Mouse (Mus musculus): ENCODE data around the gene Lztfl1.
"Not testable (repeated sequence)": the region's sequence is repeated elsewhere in the genome, so short reads cannot be mapped to it uniquely, and the experiment has no call there.

The Lztfl1 gene

GRCm38 (mm10) chr9:123679198-123679597, 38.3 kb downstream of the Lztfl1 start:
- DNase-seq (ENCODE audit: low spot score): no peak

DNA sequence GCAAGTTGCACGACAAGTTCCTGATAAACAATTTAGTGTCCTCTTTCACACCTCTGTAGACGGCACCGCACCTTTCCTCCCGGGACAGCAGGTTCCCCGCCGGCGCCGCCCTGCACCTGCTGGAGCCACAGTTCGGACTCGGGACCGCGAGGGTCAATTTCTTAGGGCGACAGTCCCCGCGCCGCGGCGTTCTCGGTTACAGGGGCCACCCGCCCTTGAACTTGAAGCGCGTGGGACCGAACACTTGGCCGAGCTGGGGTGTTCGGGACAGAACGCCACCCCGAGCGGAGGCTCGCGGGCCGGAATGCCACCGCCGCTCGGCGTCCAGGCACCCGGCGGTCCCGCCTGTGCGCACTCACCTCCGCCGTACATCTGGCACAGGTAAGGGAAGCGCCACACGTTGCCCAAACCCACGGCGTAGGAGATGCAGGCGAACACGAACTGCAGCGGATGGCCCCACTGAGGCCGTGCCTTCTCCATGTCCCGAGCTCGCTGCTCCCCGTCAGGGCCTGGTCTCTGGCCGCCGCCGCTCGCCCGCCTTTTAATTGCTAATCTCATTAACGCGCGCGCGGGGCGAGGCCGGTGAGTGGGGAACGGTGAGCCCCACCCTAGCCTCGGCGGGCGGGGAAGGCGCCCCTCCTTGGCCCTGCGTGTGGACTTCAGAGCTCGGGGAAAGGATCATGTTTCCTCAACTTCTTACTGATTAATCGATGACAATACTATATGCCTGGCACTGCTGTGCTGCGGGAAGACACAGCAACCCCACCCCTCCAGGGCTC, 39.0 kb downstream of the Lztfl1 start, which contains the start of the genes Ccr9 and Slc6a20a:
Gene Ccr9 (plus strand): TSS at position 113 of the 779 bp plus-strand sequence.
Gene Slc6a20a (minus strand): TSS at position 559 of the 779 bp plus-strand sequence.
- peak; percentile 7 for DNase-seq (ENCODE audit: low spot score)

DNA sequence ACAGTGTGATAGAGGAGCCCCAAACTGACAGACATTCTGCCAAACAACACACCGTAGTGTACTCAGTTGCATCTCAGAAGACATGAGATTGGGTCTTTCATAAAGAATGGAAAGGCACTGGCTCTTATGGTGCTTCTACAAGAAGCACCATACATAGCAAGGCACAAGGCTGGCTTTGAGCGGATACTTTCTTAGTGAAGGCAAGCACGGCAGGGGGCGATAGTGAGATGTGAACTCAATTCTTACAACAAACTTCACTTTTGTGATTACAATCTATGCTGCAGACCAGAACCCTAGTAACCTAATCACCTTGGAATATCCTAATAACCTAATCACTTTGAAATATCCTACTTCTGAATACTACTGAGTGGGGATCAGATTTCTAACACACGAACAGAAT, 51.9 kb downstream of the Lztfl1 start:
- DNase-seq (ENCODE audit: low spot score): peak; percentile 17

DNA sequence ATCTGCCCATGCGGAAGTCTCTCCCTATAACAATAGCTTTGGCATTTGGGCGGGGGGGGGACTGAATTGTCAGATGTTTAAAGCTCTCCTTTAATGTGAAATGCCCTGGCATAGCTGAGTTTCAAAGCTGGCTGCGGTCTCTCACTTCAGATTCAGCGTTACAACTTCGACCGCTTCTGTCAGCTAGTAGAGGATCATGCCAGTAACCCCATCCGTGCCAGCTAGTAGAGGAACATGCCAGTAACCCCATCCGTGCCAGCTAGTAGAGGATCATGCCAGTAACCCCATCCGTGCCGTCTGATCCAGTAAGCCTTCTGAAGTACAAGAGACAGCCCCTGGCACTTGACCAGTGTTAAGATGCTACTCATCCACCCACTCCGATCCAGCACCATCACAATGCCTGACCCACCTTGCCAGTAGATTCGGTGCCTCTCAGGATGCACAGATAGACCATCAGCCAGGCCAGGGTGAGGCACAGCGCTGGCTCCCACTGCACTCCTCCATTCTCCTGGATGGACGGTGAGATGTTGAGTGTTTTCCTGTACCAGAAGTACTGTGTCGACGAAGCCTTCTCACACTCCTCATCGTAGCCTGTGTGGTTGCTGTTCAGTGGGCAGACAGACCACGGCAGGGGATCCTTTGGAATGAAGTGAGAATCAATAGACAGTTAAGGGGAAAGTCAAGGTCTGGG, 57.4 kb downstream of the Lztfl1 start:
- not testable (repeated sequence) for DNase-seq (ENCODE audit: low spot score)

GRCm38 (mm10) chr9:123658981-123659380, 58.5 kb downstream of the Lztfl1 start:
- peak; percentile 15 for DNase-seq (ENCODE audit: low spot score)

DNA sequence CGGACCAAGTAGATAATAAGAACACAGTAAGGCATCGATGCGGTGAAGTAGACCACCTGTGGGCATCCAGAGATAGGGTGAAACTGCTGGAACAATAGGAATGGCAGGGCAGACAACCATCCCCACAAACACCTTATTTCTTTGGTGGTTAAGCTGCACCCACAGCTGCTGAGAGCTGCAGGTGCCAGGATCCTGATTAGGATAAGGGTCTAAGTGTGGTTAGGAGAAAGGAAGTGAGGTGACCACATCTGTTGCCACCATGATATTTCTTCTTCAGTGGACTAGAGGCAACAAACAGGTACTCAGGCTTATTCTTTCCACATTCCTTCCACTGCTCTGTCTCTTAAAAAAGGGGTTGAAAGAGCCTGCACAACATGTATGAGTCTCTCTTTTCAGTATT, 60.0 kb downstream of the Lztfl1 start:
- DNase-seq (ENCODE audit: low spot score): no peak

- DNase-seq (ENCODE audit: low spot score): peak; percentile 6
Observed at GRCm38 (mm10) chr9:123651369-123651768, 66.1 kb downstream of the Lztfl1 start.

DNA sequence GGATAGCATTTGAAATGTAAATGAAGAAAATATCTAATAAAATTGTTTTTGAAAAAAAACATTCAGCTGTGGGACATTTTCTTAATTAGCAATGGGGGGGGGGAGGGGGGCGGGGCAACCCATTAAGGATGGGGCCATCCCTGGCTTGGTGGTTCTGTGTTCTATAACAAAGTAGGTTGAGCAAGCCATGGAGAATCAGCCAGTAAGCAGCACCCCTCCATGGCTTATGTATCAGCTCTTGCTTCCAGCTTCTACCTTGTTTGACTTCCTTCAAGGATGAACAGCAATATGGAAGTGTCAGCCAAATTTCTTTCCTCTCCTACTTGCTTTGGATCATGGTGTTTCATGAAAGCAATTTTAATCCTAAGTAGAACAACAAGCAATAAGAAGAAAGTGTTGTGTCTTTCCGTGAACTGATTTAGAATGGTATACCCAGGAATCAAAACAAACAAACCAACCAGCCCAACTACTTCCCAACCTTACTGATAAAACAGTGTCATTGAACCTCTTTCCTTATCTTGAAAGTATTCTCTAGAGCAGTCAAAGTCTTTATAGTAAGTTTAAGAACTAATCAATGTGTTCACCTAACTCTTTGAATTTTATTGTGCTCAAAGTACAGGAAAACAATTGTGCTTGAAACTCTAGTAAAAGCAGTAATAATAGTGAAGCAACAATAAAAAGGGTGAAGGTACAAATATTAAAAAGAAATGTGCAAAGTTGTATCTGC, 67.5 kb downstream of the Lztfl1 start:
- DNase-seq (ENCODE audit: low spot score): no peak
